Mouse (Mus musculus): Measurements from ENCODE around the gene Faf2. TPM values are rescaled to one million over a fixed set of nuclear protein-coding genes. Genes with fewer than 3 reads are reported as not detected.

The Faf2 gene
- polyA plus RNA-seq, 1 experiment from 2014 or later: 98.5 TPM

- DNase-seq (no peak), ATAC-seq (ENCODE audit: low FRiP score, low TSS enrichment) (no peak)
- Histone ChIP-seq H3K9me3 (ENCODE audit: control insufficient read depth, low read length) (no peaks in the 10 kb centered on the region), H3K4me2 (ENCODE audit: low read length) (no peak overlapping the region), H3K27ac (replicated peaks; ENCODE audit: low read depth, low read length) (no peak overlapping the region), H3K4me1 (ENCODE audit: control insufficient read depth, insufficient read depth, low read length) (no peaks in the 10 kb centered on the region), H3K4me3 (replicated peaks; ENCODE audit: low read depth, low read length) (no peak overlapping the region), H3K27me3 (ENCODE audit: control insufficient read depth, insufficient read depth, low read length) (no peaks in the 10 kb centered on the region), H3K36me3 (ENCODE audit: control insufficient read depth, insufficient read depth, low read length) (no peaks in the 10 kb centered on the region), H3K9ac (replicated peaks; ENCODE audit: low read length) (no peak overlapping the region)
- 63% methylated on average over 7 of the region's 7 CpGs for WGBS
Observed at GRCm38 (mm10) chr13:54702507-54702906, 80.9 kb downstream of the Faf2 start.

GRCm38 (mm10) chr13:54704890-54705289, 83.3 kb downstream of the Faf2 start:
- WGBS: 52% methylated on average over 6 of the region's 6 CpGs
- DNase-seq (no peak), ATAC-seq (ENCODE audit: low FRiP score, low TSS enrichment) (no peak)
- no peak overlapping the region for H3K4me3 ChIP-seq (replicated peaks; ENCODE audit: low read depth, low read length)
- H3K27me3 ChIP-seq (ENCODE audit: control insufficient read depth, insufficient read depth, low read length): no peaks in the 10 kb centered on the region
- H3K4me1 ChIP-seq (ENCODE audit: control insufficient read depth, insufficient read depth, low read length): no peaks in the 10 kb centered on the region
- H3K9me3 ChIP-seq (ENCODE audit: control insufficient read depth, low read length): no peaks in the 10 kb centered on the region
- no peak overlapping the region for H3K4me2 ChIP-seq (ENCODE audit: low read length)
- no peak overlapping the region for H3K27ac ChIP-seq (replicated peaks; ENCODE audit: low read depth, low read length)
- no peak overlapping the region for H3K9ac ChIP-seq (replicated peaks; ENCODE audit: low read length)
- H3K36me3 ChIP-seq (ENCODE audit: control insufficient read depth, insufficient read depth, low read length): no peaks in the 10 kb centered on the region

GRCm38 (mm10) chr13:54710866-54711265, 89.3 kb downstream of the Faf2 start:
- Histone ChIP-seq H3K27ac (replicated peaks; ENCODE audit: low read depth, low read length) (no peak overlapping the region), H3K27me3 (ENCODE audit: control insufficient read depth, insufficient read depth, low read length) (no peaks in the 10 kb centered on the region), H3K4me2 (ENCODE audit: low read length) (no peak overlapping the region), H3K4me3 (replicated peaks; ENCODE audit: low read depth, low read length) (no peak overlapping the region), H3K9ac (replicated peaks; ENCODE audit: low read length) (no peak overlapping the region), H3K4me1 (ENCODE audit: control insufficient read depth, insufficient read depth, low read length) (no peaks in the 10 kb centered on the region), H3K36me3 (ENCODE audit: control insufficient read depth, insufficient read depth, low read length) (no peaks in the 10 kb centered on the region), H3K9me3 (ENCODE audit: control insufficient read depth, low read length) (no peaks in the 10 kb centered on the region)
- 72% methylated on average over 3 of the region's 3 CpGs for WGBS
- DNase-seq (no peak), ATAC-seq (ENCODE audit: low FRiP score, low TSS enrichment) (no peak)

Small RNA genes within 50 kb of the gene (microRNA-seq; reads per million reads assigned to microRNA genes)
- not detected for gene Gm24195

Other genes with a start within 250 kb of the Faf2 start
- gene Thoc3, start 152.9 kb upstream of the Faf2 start, polyA plus RNA-seq (2014; fragmentation: Nextera tagmentation; extraction: Ambion mirVana): 114 and 121 TPM in 2 replicates
- gene Simc1, start 118.0 kb upstream of the Faf2 start, polyA plus RNA-seq (2014; fragmentation: Nextera tagmentation; extraction: Ambion mirVana): 23.3 and 27.9 TPM in 2 replicates
- gene 4833439L19Rik, start 56.3 kb upstream of the Faf2 start, polyA plus RNA-seq (2014; fragmentation: Nextera tagmentation; extraction: Ambion mirVana): 240 and 277 TPM in 2 replicates
- 88.1 and 117 TPM in 2 replicates for gene Arl10, start 46.8 kb upstream of the Faf2 start, polyA plus RNA-seq (2014; fragmentation: Nextera tagmentation; extraction: Ambion mirVana)
- gene Nop16, start 31.7 kb upstream of the Faf2 start, polyA plus RNA-seq (2014; fragmentation: Nextera tagmentation; extraction: Ambion mirVana): 36.5 and 44.2 TPM in 2 replicates
- gene Higd2a, start 31.6 kb upstream of the Faf2 start, polyA plus RNA-seq (2014; fragmentation: Nextera tagmentation; extraction: Ambion mirVana): 219 and 273 TPM in 2 replicates
- 127 and 188 TPM in 2 replicates for gene Cltb, start 10.4 kb upstream of the Faf2 start, polyA plus RNA-seq (2014; fragmentation: Nextera tagmentation; extraction: Ambion mirVana)
- gene Rnf44, start 72.1 kb downstream of the Faf2 start, polyA plus RNA-seq (2014; fragmentation: Nextera tagmentation; extraction: Ambion mirVana): 78.6 and 88.1 TPM in 2 replicates
- 0.22 and 0.23 TPM in 2 replicates for gene Cdhr2, start 79.7 kb downstream of the Faf2 start, polyA plus RNA-seq (2014; fragmentation: Nextera tagmentation; extraction: Ambion mirVana)
- gene Gprin1, start 128.1 kb downstream of the Faf2 start, polyA plus RNA-seq (2014; fragmentation: Nextera tagmentation; extraction: Ambion mirVana): 19.1 and 29.4 TPM in 2 replicates
- 37.5 and 53.7 TPM in 2 replicates for gene Sncb, start 144.8 kb downstream of the Faf2 start, polyA plus RNA-seq (2014; fragmentation: Nextera tagmentation; extraction: Ambion mirVana)
- not detected in 2 replicates for gene Eif4e1b, start 162.2 kb downstream of the Faf2 start, polyA plus RNA-seq (2014; fragmentation: Nextera tagmentation; extraction: Ambion mirVana)
- 25.5 and 40.2 TPM in 2 replicates for gene Tspan17, start 167.6 kb downstream of the Faf2 start, polyA plus RNA-seq (2014; fragmentation: Nextera tagmentation; extraction: Ambion mirVana)

Data from midbrain, embryonic 14.5 days (tissue).